Mouse (Mus musculus): ENCODE measurements around the gene Zfp617.
"Not testable (repeated sequence)": the region's sequence is repeated elsewhere in the genome, so short reads cannot be mapped to it uniquely, and the experiment has no call there.

DNA sequence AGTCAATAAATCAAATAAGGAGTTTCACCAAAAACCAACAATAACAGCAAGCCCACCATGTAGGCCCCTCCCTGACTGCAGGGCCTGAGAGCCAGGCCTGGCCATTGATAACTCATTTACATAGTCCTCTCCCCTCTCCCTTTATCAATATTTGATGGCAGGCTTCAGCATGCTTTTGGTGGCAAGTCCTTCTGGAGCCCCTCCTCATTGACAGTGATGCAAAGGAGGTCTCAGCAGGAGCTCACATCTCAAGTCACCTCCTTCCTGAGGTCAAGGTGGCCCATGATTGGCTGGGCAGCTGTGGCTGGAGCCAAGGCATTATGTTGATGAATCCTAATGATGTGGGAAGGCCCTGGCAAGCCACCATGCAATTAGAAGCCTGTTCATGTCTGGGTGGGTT lies 46.4 kb upstream of the Zfp617 start:
- TF ChIP-seq CTCF, EP300 (IDR thresholded peaks at IDR 0.05; ENCODE audit: low read depth): not testable (repeated sequence)
